25 mouse cellular contexts compared by ENCODE assay signal in genomic region chr10:95309412-95310322, GRCm38 (mm10). TPM values are rescaled to one million over a fixed set of nuclear protein-coding genes. Genes with fewer than 3 reads are reported as not detected.
DNase-seq lines count a peak whose midpoint lies in the region; ATAC-seq lines count a peak whose summit lies in the region.
"Had no signal": no experiment of that assay in that cellular context is flagged by ENCODE, and none has a peak within 500 bp of the region (broad histone marks: within the 10 kb centered on the region; RNA-seq: fewer than 3 reads in every experiment).

No protein-coding gene starts in this region.

- ATAC-seq in hindbrain, embryonic 14.5 days (ENCODE audit: low FRiP score): no peak
- ATAC-seq in neural tube, embryonic 13.5 days (ENCODE audit: low read depth): no peak
- ATAC-seq in neural tube, embryonic 15.5 days (ENCODE audit: low FRiP score): no peak
- ATAC-seq in cerebellum, adult (ENCODE audit: insufficient number of reproducible peaks, low FRiP score, low TSS enrichment): no peak
- ATAC-seq: intestine, embryonic 15.5 days; midbrain, embryonic 15.5 days had no signal

- H3K36me3 ChIP-seq in hindbrain, embryonic 10.5 days: no peaks in the 10 kb centered on the region
- no peaks in the 10 kb centered on the region for H3K36me3 ChIP-seq in hindbrain, embryonic 14.5 days (replicated peaks; ENCODE audit: control insufficient read depth, insufficient read depth)
- H3K36me3 ChIP-seq in neural tube, embryonic 13.5 days: no peaks in the 10 kb centered on the region
- H3K36me3 ChIP-seq in neural tube, embryonic 15.5 days: no peaks in the 10 kb centered on the region
- H3K36me3 ChIP-seq: heart, embryonic 15.5 days; intestine, embryonic 15.5 days; limb, embryonic 15.5 days; midbrain, embryonic 15.5 days had no signal

- peak; percentile 69 for DNase-seq in embryo, embryonic 10.5 days (ENCODE audit: low spot score)
- no peak for DNase-seq in embryo, embryonic 10 days (ENCODE audit: low spot score)
- DNase-seq in hindbrain, embryonic 10.5 days (ENCODE audit: low spot score): no peak
- DNase-seq in hindbrain, embryonic 14.5 days (ENCODE audit: low spot score): no peak
- DNase-seq: adrenal gland, adult 2 months; cerebellum, adult 18-20 months; cerebellum, postnatal 14 days; gastrocnemius, adult 2 months; heart, postnatal 4 days; kidney, adult 8-10 months; kidney, postnatal 10 days; left cerebral cortex, postnatal 4 days; lung, postnatal 14 days; thymus, adult 18-20 months; thymus, postnatal 36 days had no signal

- peaks cover 39% of the 10 kb centered on the region for H3K4me1 ChIP-seq in hindbrain, embryonic 10.5 days (replicated peaks)
- H3K4me1 ChIP-seq in hindbrain, embryonic 14.5 days (replicated peaks; ENCODE audit: control insufficient read depth, insufficient read depth, low read length): peaks cover 9% of the 10 kb centered on the region; the same call in 1 of the 2 replicates
- peaks cover 38% of the 10 kb centered on the region for H3K4me1 ChIP-seq in neural tube, embryonic 13.5 days (replicated peaks)
- peaks cover 20% of the 10 kb centered on the region for H3K4me1 ChIP-seq in neural tube, embryonic 15.5 days

- 0 out of 2 replicates have a peak overlapping the region, but pooled peaks have one; percentile 45 for H3K27ac ChIP-seq in hindbrain, embryonic 10.5 days
- H3K27ac ChIP-seq in hindbrain, embryonic 14.5 days: no peak overlapping the region
- H3K27ac ChIP-seq in neural tube, embryonic 13.5 days (replicated peaks): no peak overlapping the region
- no peak overlapping the region for H3K27ac ChIP-seq in neural tube, embryonic 15.5 days (replicated peaks)
- H3K27ac ChIP-seq: gastrocnemius, adult 2 months; heart, embryonic 15.5 days; intestine, embryonic 15.5 days; limb, embryonic 15.5 days; liver, embryonic 14.5 days; midbrain, embryonic 15.5 days had no signal

- H3K9ac ChIP-seq in hindbrain, embryonic 14.5 days: no peak overlapping the region
- peak overlapping the region; percentile 17; the same call in 1 of the 2 replicates for H3K9ac ChIP-seq in neural tube, embryonic 13.5 days
- H3K9ac ChIP-seq in neural tube, embryonic 15.5 days (replicated peaks): no peak overlapping the region
- H3K9ac ChIP-seq: forebrain, embryonic 13.5 days; heart, embryonic 15.5 days; intestine, embryonic 15.5 days; limb, embryonic 15.5 days; liver, embryonic 14.5 days; midbrain, embryonic 15.5 days had no signal

- no peaks in the 10 kb centered on the region for H3K9me3 ChIP-seq in hindbrain, embryonic 10.5 days
- H3K9me3 ChIP-seq in hindbrain, embryonic 14.5 days (ENCODE audit: control insufficient read depth, low read length): no peaks in the 10 kb centered on the region
- H3K9me3 ChIP-seq in neural tube, embryonic 13.5 days: no peaks in the 10 kb centered on the region
- no peaks in the 10 kb centered on the region for H3K9me3 ChIP-seq in neural tube, embryonic 15.5 days (replicated peaks)
- H3K9me3 ChIP-seq: forebrain, embryonic 13.5 days; heart, embryonic 15.5 days; intestine, embryonic 15.5 days; limb, embryonic 15.5 days; midbrain, embryonic 15.5 days had no signal

- H3K27me3 ChIP-seq in hindbrain, embryonic 10.5 days (ENCODE audit: insufficient read depth, poor library complexity, severe bottlenecking): peaks cover 30% of the 10 kb centered on the region
- no peaks in the 10 kb centered on the region for H3K27me3 ChIP-seq in hindbrain, embryonic 14.5 days (ENCODE audit: control insufficient read depth, insufficient read depth, low read length)
- H3K27me3 ChIP-seq in neural tube, embryonic 13.5 days: 0 out of 2 replicates have a peak, but pooled peaks cover 4% of the 10 kb centered on the region
- H3K27me3 ChIP-seq in neural tube, embryonic 15.5 days (replicated peaks): no peaks in the 10 kb centered on the region
- H3K27me3 ChIP-seq: heart, embryonic 15.5 days; intestine, embryonic 15.5 days; limb, embryonic 15.5 days; midbrain, embryonic 15.5 days had no signal

- H3K4me3 ChIP-seq in hindbrain, embryonic 10.5 days: no peak overlapping the region
- no peak overlapping the region for H3K4me3 ChIP-seq in hindbrain, embryonic 14.5 days (replicated peaks; ENCODE audit: low read length)
- H3K4me3 ChIP-seq in neural tube, embryonic 13.5 days: no peak overlapping the region
- H3K4me3 ChIP-seq in neural tube, embryonic 15.5 days (replicated peaks): no peak overlapping the region
- H3K4me3 ChIP-seq: forebrain, embryonic 13.5 days; gastrocnemius, adult 2 months; heart, embryonic 15.5 days; intestine, embryonic 15.5 days; limb, embryonic 15.5 days; midbrain, embryonic 15.5 days; myocyte had no signal

- 37% methylated on average over 13 of the region's 13 CpGs for WGBS in hindbrain, embryonic 10.5 days
- WGBS in hindbrain, embryonic 14.5 days: 35% methylated on average over 13 of the region's 13 CpGs
- WGBS in neural tube, embryonic 13.5 days: 42% methylated on average over 13 of the region's 13 CpGs
- whole genome bisulfite sequencing in neural tube, embryonic 15.5 days: 44% methylated on average over 13 of the region's 13 CpGs

- H3K4me2 ChIP-seq in hindbrain, embryonic 14.5 days (replicated peaks): no peak overlapping the region
- no peak overlapping the region for H3K4me2 ChIP-seq in neural tube, embryonic 13.5 days
- H3K4me2 ChIP-seq in neural tube, embryonic 15.5 days: no peak overlapping the region
- H3K4me2 ChIP-seq: heart, embryonic 15.5 days; intestine, embryonic 15.5 days; limb, embryonic 15.5 days; midbrain, embryonic 15.5 days had no signal

RNA-seq across cellular contexts. Expression of gene Cradd, which starts 14.3 kb away (rescaled TPM):
- 10.9 and 13.3 TPM in 2 replicates for polyA plus RNA-seq in hindbrain, embryonic 10.5 days (2016; fragmentation: Nextera tagmentation; extraction: Ambion mirVana)
- 9.9 and 11.6 TPM in 2 replicates for polyA plus RNA-seq in hindbrain, embryonic 14.5 days (2014; fragmentation: Nextera tagmentation; extraction: Ambion mirVana)
- 12.4 and 14.8 TPM in 2 replicates for polyA plus RNA-seq in neural tube, embryonic 13.5 days (2015; fragmentation: Nextera tagmentation; extraction: Ambion mirVana)
- 8.2 and 9.8 TPM in 2 replicates for polyA plus RNA-seq in neural tube, embryonic 15.5 days (2015; fragmentation: Nextera tagmentation; extraction: Ambion mirVana)
